17 mouse cellular contexts compared by ENCODE assay signal in genomic region chr11:64916783-64917182, GRCm38 (mm10).
A peak's percentile ranks its signal among the peaks of the same experiment; 100 is the strongest.
DNase-seq lines count a peak whose midpoint lies in the region; ATAC-seq and TF ChIP-seq lines count a peak whose summit lies in the region.
"Had no signal": no experiment of that assay in that cellular context is flagged by ENCODE, and none has a peak within 500 bp of the region (broad histone marks: within the 10 kb centered on the region; RNA-seq: fewer than 3 reads in every experiment).

No protein-coding gene starts in this region.

- DNase-seq in gastrocnemius, postnatal 10 days, result peak; percentile 13
- no peak for DNase-seq in gastrocnemius, adult 8-10 months (ENCODE audit: low spot score in 2 of 2)
- peak; percentile 54 for DNase-seq in lung, postnatal 0 days (ENCODE audit: low spot score)
- no peak for DNase-seq in lung, postnatal 14 days
- peak; percentile 58 to 60 for DNase-seq in heart, postnatal 10 days
- peak; percentile 60 for DNase-seq in skeletal muscle tissue, adult 2 months (ENCODE audit: low read depth, low spot score)
- DNase-seq: cerebellum, postnatal 25 days; kidney, adult 18-20 months; thymus, adult 2 months had no signal

- TF ChIP-seq CTCF in lung, postnatal 0 days (IDR thresholded peaks at IDR 0.05), result no peak

- no peak overlapping the region for H3K4me3 ChIP-seq in lung, postnatal 0 days (ENCODE audit: low read depth, low read length)
- H3K4me3 ChIP-seq in midbrain, embryonic 13.5 days (replicated peaks), result no peak overlapping the region
- H3K4me3 ChIP-seq: embryonic facial prominence, embryonic 13.5 days; forebrain, embryonic 15.5 days; limb, embryonic 15.5 days; neural tube, embryonic 15.5 days had no signal

- 27% methylated on average over 8 of the region's 8 CpGs for WGBS in lung, postnatal 0 days
- WGBS in midbrain, embryonic 13.5 days, result 75% methylated on average over 8 of the region's 8 CpGs

- TF ChIP-seq EP300 in lung, postnatal 0 days (IDR thresholded peaks at IDR 0.05), result peak; percentile 41; the same call in 1 of the 2 replicates

- intact Hi-C loops in heart, postnatal 10 days (cut with DNase I), result no loop called here

- H3K27ac ChIP-seq in lung, postnatal 0 days (ENCODE audit: low read length), result no peak overlapping the region
- no peak overlapping the region for H3K27ac ChIP-seq in midbrain, embryonic 13.5 days
- H3K27ac ChIP-seq: embryonic facial prominence, embryonic 13.5 days; forebrain, embryonic 15.5 days; hindbrain, embryonic 14.5 days; limb, embryonic 15.5 days; macrophage; neural tube, embryonic 15.5 days had no signal

- no peak overlapping the region for H3K4me2 ChIP-seq in lung, postnatal 0 days (replicated peaks; ENCODE audit: low read depth, low read length)
- no peak overlapping the region for H3K4me2 ChIP-seq in midbrain, embryonic 13.5 days (replicated peaks)
- H3K4me2 ChIP-seq: embryonic facial prominence, embryonic 13.5 days; forebrain, embryonic 15.5 days; hindbrain, embryonic 14.5 days; limb, embryonic 15.5 days; neural tube, embryonic 15.5 days had no signal

- no peaks in the 10 kb centered on the region for H3K36me3 ChIP-seq in lung, postnatal 0 days (ENCODE audit: insufficient read depth, low read length)
- no peaks in the 10 kb centered on the region for H3K36me3 ChIP-seq in midbrain, embryonic 13.5 days
- H3K36me3 ChIP-seq: embryonic facial prominence, embryonic 13.5 days; forebrain, embryonic 15.5 days; limb, embryonic 15.5 days; neural tube, embryonic 15.5 days had no signal

- no peak overlapping the region for H3K9ac ChIP-seq in lung, postnatal 0 days (replicated peaks; ENCODE audit: low read depth)
- H3K9ac ChIP-seq in midbrain, embryonic 13.5 days (replicated peaks), result no peak overlapping the region
- H3K9ac ChIP-seq: embryonic facial prominence, embryonic 13.5 days; forebrain, embryonic 15.5 days; hindbrain, embryonic 14.5 days; limb, embryonic 15.5 days; neural tube, embryonic 15.5 days had no signal

- H3K27me3 ChIP-seq in lung, postnatal 0 days (replicated peaks; ENCODE audit: insufficient read depth, low read length), result no peaks in the 10 kb centered on the region
- no peaks in the 10 kb centered on the region for H3K27me3 ChIP-seq in midbrain, embryonic 13.5 days
- H3K27me3 ChIP-seq: embryonic facial prominence, embryonic 13.5 days; forebrain, embryonic 15.5 days; neural tube, embryonic 15.5 days had no signal

- H3K9me3 ChIP-seq in lung, postnatal 0 days (ENCODE audit: low read length), result no peaks in the 10 kb centered on the region
- H3K9me3 ChIP-seq in midbrain, embryonic 13.5 days, result no peaks in the 10 kb centered on the region
- H3K9me3 ChIP-seq: embryonic facial prominence, embryonic 13.5 days; forebrain, embryonic 15.5 days; limb, embryonic 15.5 days; neural tube, embryonic 15.5 days had no signal

- no peaks in the 10 kb centered on the region for H3K4me1 ChIP-seq in lung, postnatal 0 days (ENCODE audit: insufficient read depth, low read depth, low read length)
- no peaks in the 10 kb centered on the region for H3K4me1 ChIP-seq in midbrain, embryonic 13.5 days (replicated peaks)
- H3K4me1 ChIP-seq: embryonic facial prominence, embryonic 13.5 days; forebrain, embryonic 15.5 days; neural tube, embryonic 15.5 days had no signal

- peak; percentile 47; the same call in 1 of the 2 replicates for ATAC-seq in lung, postnatal 0 days
- ATAC-seq in midbrain, embryonic 13.5 days, result no peak
- ATAC-seq in erythroid progenitor cell, adult 5-6 weeks (replicated peaks; ENCODE audit: low FRiP score, poor library complexity, severe bottlenecking), result no peak
- ATAC-seq: forebrain, embryonic 15.5 days had no signal

Comparison
In these comparisons a context has a peak if more than half of its experiments do, and no peak if none do; other contexts are left out.
1. DNase-seq: peak in gastrocnemius, postnatal 10 days (single experiment), lung, postnatal 0 days (single experiment), heart, postnatal 10 days (2 of 2) and skeletal muscle tissue, adult 2 months (single experiment); none in gastrocnemius, adult 8-10 months (0 of 2) and lung, postnatal 14 days (single experiment).